Mouse (Mus musculus) right cerebral cortex, postnatal 36 days (tissue): Measurements from ENCODE around the gene Tarbp1.
A peak's percentile ranks its signal among the peaks of the same experiment; 100 is the strongest.

Experiments
- DNase-seq, 2 experiments: peaks; one replicate each; pipeline ENCODE4 v3.0.0; 2022; ENCODE audit warnings: low spot score in 2 of 2, mixed read lengths in 1 of 2

The Tarbp1 gene

DNA sequence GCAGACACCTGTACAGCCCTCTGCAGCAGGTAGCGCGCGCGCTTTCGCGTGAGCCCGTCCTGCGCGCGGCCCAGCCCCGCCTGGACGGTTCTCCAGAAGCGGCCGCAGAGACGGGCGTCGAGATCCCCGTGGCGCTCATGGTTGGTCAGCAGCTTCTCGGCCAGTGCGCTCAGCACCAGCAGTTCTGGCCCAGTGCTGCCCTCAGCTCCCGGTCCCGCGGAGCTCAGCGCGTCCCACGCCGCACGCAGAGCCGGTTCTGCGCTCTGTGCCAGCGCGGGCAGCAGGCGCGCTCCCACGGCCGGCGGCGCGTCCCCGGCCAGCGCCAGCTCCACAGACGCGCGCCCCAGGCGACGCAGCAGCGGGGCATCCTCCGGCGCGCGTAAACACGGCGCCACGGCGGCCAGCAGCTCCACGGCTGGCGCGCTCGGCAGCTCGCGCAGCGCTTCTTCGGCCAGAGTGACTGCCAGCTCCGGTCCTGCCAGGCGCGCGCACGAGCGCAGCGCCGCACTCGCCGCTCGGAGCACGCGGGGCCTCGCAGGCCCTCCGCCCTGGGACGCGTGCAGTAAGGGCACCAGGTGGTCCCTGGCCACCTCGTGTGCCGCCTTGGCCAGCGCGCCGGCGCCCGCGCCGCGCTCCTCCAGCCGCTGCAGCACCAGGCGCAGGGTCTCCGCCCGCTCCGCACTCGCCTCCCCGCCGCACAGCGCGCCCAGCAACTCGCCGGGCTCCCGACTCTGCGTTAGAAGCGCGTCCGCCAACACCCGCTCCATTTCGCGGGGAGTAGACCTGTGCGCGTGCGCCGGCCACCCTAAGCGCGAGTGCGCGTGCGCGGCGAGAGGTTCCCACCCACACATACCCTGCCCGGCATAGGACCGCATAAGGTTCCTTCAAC lies at the start of gene Tarbp1:
Gene Tarbp1 (minus strand): TSS at position 767 of the 889 bp plus-strand sequence.
- peak; percentile 84 to 85 for DNase-seq

DNA sequence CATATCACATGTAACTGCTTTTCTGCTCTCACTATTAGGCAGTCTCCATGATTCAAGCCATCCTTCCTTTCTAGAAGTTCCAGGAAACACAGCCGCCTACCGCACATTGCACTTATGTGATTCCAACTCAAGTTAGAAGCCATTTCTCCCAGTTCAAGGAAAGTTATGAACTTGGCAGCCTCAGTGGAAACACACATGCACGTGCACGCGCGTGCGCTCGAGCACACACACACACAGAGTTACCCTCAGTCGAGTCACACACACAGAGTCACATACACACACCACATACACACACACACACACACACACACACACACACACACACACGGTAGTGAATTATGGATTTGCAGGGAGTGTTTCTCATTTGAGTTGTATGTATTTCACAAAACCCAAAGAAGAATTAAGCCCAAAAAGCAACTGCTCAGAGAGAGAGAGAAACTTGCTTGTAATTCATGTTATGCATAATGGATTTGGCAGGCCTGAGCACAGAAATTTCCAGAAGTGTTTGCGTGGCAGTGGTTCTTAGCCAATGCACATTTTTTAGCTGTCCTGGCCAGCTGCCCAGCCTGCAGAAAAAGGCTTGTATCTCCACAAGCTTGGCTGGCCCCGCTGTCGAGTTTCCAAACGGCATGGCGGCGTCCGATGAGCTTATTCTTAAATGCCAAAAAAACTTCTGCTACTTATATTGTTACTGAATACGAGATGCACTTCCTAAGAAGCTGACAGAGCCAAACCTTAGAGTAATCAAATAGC lies 49.5 kb upstream of the Tarbp1 start:
- peak; percentile 86 to 90 for DNase-seq

DNA sequence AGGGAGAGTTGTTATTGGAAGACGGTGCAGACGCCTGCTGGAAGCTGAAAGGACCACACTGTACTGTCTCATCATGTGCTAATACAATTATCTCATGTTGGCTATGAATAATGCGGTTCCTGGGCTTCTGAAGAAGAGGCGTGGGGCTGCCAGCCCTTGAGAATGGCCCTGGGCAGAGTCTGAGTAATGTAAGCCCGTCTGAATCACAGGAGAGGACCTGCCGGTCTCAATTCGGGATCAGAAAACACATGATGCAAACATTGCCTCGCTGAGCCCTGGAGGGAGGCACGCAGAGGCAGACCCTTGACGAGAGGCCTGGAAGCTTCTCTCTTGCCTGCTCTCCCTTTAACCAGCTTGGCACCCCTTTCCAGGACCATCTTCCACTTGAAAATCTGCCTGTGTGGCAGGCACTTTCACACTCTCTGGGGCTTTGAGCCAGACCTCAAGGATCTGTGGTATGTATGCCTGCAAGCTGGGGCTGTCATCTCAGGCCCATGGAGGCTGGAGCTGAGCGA lies 48.3 kb upstream of the Tarbp1 start:
- no peak for DNase-seq

DNA sequence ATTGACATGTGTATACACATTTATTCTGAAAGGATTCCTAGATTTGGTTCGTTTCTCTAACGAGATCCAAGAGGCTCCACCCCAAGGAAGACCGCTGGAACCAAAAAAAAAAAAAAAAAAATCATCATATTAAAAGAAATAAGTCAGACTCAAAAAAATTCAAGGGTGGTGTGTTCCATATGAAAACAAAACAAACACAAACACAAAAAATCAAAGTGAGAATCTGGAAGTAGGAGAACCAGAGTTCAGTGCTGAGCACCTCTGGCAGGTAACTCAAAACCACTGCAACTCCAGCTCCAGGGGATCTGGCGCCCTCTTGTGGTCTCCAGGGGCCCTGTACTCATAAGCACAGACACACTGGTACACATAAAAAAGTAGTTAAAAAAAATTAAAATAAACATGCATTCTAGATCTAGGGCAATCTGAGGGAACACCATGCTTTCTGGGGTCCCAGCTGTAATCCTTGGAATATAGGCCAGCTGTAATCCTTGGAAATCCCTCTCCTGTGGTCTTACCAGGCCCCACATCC lies 44.6 kb upstream of the Tarbp1 start:
- no peak for DNase-seq

DNA sequence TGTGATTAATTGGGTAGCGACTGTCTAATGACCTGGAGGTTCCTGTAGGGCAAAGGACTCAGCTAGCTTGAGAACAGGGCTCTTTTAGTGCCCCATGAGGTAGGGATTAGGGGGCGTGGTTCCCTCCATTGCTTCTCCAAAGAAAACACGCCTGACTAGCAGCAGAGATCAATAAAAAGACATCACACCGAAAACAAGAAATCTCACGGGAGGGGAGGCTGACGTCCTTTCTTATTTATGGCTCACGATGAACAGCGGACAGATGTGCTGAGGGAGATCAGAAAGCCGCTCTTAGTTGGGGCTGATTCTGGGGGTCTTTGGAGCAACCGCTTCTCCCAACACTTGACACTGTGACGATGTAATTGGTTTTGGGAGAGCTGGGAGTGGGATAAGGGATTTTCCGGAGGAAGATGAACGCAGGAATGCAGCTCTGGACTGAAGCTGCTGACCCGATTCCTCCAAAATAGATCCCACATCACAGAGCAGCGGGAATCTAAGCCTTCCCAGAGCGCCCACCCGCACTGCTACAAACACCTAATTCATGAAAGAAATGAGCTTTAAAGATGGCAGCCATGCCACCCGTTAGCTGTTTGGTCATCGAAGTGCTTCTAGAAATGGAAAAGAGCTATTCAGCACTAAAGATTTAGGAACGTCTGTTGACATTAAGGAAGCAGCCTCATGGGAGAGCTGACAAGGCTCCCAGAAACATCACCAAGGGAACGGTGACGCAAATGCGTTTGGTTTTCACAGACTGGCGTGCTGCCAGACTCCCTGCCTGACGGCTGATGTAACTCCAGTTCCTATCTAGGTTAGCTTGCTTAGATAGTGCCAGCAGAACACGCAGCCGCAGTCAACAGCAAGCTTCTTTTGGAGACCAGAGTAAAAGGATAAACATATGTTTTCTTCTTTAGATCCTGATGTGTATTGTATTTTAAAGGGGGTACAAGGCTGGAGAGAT lies 42.0 kb upstream of the Tarbp1 start:
- DNase-seq, result peak; percentile 96 to 98

DNA sequence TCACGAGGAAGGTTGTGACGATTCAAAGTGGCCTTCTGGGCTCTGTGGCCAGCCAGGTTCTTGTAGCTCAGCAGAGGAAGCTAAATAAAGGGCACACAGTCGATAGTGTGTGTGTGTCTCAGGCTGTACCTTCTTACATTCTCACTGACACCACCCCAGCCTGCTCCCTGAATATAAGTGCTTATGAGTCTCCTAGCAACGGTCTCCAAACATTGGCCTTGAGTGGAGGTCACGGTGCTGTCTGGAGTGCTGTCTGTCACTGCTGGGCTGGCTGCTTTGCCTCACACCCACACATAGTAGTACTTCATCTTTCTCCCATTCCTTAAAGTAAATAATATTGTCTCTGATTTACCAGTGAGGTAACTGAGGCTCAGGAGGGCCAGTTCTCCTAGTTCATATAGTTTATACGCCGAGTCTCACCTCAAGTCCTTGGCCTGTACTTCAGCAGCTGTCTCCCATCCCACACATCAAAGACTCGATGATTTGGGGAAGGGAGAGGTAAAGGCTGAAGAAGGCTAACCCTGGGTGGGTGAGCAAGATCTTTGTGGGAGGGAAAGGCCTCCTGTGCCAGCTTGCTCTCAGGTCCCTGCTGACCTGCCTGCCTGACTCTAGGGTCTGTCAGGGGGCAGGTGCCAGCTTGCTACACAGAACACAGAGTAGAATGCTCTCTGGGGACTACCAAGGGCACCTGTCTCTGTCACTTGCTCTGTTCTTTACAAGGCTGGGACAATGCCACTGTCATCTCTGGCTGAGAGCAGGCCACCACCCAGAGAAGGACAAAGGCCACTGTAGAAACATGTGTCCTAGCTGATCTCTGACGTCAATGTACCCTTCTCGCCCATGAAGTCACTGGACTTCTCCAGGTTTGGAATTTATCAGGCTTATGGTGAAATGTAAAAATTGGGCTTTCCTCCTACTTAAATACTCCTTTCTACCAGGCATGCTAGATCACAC lies 39.4 kb upstream of the Tarbp1 start:
- no peak for DNase-seq

DNA sequence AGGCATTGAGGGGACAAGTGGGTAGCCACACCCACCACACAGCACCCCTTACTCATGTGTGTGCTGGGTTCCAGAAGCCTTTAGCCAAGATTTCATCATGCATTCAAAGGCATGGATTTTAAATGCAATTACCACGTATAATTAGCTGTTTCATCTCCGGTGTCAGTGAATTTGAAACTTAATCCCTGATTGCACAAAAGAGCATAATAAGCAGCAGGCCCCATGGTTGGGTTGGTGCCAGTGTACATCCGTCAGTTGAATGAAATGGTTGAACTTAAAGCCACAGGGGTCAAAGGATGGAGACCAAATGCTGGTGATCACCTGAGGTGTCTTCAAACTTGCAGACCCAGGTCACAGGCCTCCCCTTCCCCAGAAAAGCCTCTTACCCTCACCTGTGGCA lies 36.0 kb upstream of the Tarbp1 start:
- DNase-seq, result no peak

DNA sequence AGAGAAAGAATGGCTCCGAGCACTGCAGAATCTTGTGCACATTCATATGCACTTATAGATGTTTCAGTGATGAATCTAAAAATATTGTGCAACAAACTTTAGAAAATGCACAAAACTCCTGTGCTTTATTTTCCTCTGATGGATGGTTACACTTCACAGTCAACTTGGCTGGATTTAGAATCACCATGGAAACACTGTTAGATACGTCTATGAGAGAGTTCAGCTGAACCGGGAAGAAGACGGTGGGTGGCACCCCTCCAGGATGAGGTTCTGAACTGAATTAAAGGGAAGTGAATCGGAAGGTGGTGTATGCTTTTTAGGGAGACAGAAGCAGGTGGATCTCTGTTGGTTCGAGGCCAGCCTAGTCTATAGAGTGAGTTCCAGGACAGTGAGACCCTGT lies 34.8 kb upstream of the Tarbp1 start:
- peak in 1 of 2 experiments; percentile 23 for DNase-seq

DNA sequence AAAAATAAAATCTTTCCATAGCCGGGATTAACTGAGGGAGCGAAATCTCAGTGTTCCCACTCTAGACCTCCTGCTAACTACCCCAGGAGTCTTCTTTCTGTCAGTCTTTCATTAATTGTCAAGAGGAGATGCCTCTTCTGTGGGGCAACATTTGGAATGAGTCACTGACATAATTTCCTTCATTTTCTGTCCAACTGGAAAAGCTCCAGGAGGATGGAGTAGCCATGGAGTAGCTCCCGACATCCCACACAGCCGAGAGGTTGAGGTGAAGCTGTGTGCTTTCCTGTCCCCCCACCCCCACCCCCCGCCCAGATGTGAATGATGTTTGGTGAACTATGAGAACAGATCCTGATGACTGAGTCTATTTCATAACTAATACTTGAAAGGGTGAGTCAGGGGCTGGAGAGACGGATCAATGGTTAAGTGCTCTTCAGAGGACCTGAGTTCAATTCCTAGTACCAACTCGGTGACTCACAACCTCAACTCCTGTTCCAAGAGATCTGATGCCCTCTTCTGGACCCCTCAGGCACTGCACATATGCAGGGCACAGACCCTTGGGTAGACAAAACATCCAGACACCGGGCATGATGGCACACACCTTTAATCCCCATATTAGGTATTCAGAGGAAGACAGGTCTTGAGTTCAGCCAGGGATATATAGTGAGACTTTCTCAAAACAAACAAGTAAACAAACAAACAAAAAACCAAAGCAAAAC lies 34.2 kb upstream of the Tarbp1 start:
- DNase-seq, result no peak

DNA sequence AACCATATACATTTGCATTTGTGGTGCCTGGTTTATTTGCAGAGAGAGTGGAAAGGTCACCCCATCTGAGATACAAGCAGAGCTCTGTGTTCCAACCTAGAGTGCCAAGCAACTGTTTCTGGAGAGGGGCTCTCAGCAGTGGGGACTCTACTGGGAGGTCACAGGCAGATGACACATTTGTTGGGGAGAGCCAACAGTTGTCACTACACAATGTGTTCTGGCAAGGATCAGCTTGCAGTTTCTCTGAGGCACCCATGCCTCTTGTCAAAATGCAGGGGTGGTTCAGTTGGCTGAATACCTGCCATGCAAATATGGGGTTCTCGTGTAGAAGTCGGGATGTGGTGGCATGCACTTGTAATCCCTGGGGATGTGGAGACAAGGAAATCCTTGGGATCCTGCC lies 33.4 kb upstream of the Tarbp1 start:
- DNase-seq, result no peak

DNA sequence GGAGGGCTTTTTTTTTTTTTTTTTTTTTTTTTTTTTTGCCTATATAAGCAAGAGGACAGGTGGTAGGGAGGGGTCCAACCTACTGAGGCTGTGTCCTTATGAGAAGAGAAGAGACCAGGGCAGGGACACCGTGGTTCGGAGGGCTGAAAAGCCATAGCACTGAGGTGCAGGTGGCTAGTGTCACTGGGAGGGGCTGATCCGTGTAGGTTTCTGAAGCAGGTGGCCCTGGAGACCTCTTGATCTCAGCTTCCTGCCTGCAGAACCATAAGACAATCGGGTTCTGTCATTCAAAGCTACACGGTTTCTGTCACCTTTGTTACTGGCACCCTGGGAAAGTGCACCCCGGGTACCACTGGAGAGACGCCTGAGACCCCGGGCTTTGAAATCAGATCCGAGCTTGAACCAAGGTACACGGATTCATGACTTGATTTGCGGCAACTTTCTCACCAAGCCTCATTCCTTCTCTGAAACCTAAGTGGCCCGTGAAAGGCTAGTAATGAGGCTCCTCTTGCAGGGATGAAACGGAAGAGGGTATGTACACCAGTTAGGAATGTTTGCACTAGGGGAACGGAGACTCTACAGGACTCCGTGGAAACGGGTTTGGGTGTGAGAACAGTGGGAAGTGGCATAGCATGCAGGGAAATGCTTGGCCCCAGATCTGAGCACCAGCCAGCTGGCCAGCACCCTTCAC lies 29.8 kb upstream of the Tarbp1 start:
- DNase-seq, result no peak

DNA sequence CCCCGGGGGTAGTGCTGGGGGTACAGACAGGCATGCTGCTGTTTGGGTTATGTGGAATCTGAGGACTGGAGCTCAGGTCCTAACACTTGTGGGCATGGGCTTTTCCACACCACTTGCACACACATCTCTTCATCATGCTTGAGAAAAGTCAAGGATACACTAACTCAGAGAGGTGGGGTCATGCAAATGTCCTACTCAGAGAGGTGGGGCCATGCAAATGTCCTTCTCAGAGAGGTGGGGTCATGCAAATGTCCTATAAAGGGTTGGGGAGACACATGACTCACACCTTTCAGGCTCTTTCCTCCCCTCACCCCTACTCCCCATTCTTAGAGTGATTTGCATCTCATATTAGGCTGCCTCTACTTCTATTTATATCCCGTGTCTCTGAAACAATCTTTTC lies 27.9 kb upstream of the Tarbp1 start:
- DNase-seq, result no peak

DNA sequence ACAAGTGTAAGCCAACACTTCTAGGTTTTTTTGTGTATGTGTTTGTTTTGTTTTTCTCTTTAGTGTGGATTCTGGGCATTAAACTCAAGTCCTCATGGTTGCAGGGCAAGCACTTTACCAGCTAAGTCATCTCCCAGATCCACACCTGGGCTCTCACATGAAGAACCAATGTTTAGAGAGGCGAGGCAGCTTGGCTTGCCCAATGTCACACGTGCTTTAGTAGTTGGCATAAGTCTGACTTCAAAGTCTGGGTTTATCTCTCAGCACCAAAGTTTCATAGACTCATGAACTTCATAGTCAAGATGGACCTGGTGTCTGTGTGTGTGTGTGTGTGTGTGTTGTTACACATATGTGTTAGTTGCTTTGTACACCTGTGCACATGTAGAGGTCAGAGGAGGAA lies 24.5 kb upstream of the Tarbp1 start:
- DNase-seq, result no peak

DNA sequence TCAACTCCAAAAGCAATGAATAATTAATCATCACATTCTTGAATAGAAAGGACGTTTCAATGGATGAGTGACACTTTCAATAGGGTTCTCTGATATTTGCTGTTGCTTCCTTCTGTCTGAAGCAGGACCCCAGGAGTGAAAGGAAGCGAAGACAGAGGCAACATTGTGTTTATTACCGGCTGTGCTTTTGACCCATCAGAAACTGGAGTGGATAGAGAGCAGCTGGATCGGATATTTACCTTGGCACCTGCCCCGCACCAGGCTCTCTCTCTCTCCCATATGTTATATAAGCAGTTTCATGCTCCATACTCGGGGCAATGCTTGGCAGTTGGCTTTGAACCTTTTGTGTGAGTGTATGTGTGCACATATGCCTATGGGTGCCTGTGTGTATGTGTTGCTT lies 23.6 kb upstream of the Tarbp1 start:
- DNase-seq, result no peak

DNA sequence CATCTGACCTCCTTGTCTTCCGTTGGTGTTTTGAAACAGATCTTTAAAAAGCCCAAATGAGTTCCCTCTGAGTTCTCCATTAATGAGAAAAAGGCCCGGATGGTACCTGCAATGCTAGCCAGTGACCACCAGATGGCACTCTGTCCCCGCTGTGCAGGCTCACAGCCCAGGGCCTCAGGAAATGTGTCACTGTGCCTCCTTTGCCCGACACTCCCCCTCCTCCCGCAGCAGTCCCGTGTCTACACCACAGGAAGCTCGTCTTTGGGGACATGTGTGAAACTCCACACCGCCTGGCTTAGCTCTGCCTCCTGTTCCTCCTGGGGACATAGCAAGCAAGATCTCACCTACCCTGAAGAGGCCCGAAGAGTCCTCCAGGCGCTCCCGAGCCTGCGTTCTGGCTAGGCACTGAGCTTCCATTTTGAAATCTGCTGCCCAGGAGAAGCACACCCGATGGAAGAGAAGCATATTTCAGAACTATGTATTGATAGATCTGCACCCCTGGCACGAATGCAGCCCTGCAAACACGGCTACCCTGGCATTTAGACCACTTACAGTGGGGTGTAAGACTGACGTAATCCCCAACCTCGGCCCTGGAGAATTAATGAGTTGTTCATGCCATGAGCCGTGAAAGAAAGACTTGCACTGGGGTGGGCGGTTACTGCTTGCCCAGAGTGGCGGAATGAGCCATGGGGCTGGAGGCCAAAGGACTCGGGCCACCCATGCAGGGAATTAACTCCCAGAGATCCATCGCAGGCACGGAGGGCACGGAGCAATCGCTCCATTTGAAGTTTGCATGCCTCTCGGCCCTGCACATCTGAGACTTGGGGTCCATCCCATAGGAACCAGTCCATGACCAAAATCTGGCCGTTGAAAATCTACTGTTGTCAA lies 22.9 kb upstream of the Tarbp1 start:
- DNase-seq, result peak; percentile 87 to 91

DNA sequence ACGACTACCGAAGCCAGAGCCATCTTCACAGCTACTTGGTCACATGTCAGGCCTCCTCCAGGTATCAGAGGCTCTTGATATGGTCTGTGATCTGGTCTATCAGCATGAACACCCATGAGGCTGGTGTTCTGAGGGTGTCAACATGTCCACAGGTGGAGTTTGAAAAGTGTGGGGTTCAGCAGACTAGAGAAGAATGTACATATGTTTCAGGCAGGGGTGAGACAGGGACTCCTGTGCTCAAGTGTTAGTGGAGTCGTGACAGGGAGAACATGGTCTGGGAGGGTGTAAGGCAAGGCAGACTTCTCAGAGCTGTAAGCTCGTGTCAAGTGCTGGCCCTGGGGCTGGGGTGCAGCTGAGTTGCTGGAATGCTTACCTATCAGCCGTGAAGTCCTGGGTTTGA lies 22.1 kb upstream of the Tarbp1 start:
- no peak for DNase-seq

DNA sequence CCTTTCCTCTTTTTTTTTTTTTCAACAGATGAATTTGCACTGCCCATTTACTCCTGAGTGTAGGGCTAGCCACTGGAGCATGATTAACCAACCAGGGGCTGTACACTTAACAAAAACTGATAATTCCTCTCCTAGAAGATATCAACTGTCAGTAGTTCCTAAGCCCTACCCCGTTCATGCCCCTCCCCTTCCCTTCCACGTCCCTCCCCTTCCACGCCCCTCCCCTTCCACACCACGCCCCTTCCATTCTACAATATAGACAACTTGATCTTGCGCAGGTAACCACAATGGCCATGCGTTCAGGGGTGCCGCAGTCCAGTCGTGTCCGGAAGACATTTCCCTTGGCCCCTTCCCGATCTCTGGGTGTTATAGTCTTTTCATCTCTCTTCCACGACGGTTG lies 20.6 kb upstream of the Tarbp1 start:
- no peak for DNase-seq
